Mouse (Mus musculus) cerebellum, adult 2 months (tissue): ENCODE results near the gene Syne1. TPM values are rescaled to one million over a fixed set of nuclear protein-coding genes. Genes with fewer than 3 reads are reported as not detected.

Experiments used
- DNase-seq, 2 experiments: peaks; one replicate each; pipeline ENCODE4 v3.0.0; 2021
- H3K27ac ChIP-seq: fragments of 200-500 bp; 2 replicates; pipeline ENCODE4 v1.5.1; 2012; ENCODE audit warnings: low read length, control low read depth, inconsistent platforms; ENCODE audit not compliant: insufficient read depth
- H3K27me3 ChIP-seq: fragments of 200-500 bp; 2 replicates; pipeline ENCODE4 v1.6.1; 2012; ENCODE audit warnings: inconsistent platforms, mild to moderate bottlenecking, low read length, moderate library complexity; ENCODE audit not compliant: control insufficient read depth, insufficient read depth
- H3K4me1 ChIP-seq: fragments of 200-500 bp; 2 replicates; pipeline ENCODE4 v1.6.1; 2011; ENCODE audit warnings: low read length; ENCODE audit not compliant: control insufficient read depth, insufficient read depth
- H3K4me3 ChIP-seq: fragments of 200-500 bp; replicated peaks from 2 replicates; pipeline ENCODE3; 2011; ENCODE audit warnings: mild to moderate bottlenecking, low read depth, low read length, control low read depth; ENCODE audit not compliant: insufficient read depth
- CTCF ChIP-seq: fragments of 200-500 bp; IDR thresholded peaks from 2 replicates; pipeline ENCODE4 v1.5.1; 2011; ENCODE audit warnings: low read depth, mild to moderate bottlenecking, control low read depth, low read length, moderate library complexity, borderline replicate concordance; ENCODE audit not compliant: insufficient read depth
- POLR2A ChIP-seq: fragments of 200-500 bp; IDR thresholded peaks from 2 replicates; pipeline ENCODE4 v1.6.1; 2011; ENCODE audit warnings: low read length, control low read depth, borderline replicate concordance; ENCODE audit not compliant: insufficient read depth
- WGBS: fragments of 180-500 bp; shearing (Covaris S2); methylation state at CpG from one replicate; pipeline ENCODE4 v1.1.7; 2018; 5-methylcytosine and 5-hydroxymethylcytosine counted together
- polyA plus RNA-seq: library from polyadenylated mRNA; depleted of rRNA; stranded (reverse); fragments of >200 nt; gene quantifications from 2 replicates; pipeline ENCODE4 v1.2.3, GENCODE M21; 2012

Syne1 gene
- polyA plus RNA-seq, 1 experiment = 295 TPM

DNA sequence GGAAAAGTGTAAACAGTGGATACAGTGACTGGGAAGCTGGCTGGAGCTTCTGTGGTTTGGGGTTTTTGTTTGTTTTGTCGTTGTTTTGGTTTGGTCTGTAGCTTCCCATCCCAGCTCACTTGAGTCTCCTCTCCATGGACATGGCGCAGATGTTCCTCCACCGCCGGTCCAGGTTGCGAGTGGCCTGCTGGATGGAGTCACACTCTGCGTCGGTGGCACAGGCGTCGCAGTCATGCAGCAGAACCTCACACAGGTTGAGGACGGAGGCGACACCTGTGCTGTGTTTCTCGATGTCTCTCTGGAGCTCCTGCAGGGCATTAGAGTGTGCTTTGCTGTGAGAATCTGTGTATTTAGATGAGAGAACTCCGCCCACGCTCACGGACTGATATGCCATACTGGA is 493.6 kb downstream of the Syne1 start:
- no peak for TF ChIP-seq CTCF
- TF ChIP-seq POLR2A = no peak
- DNase-seq = no peak
- Histone ChIP-seq H3K27ac (no peak overlapping the region), H3K27me3 (no peaks in the 10 kb centered on the region), H3K4me1 (no peaks in the 10 kb centered on the region; the same call in 1 of the 2 replicates), H3K4me3 (no peak overlapping the region)
- 89% methylated on average over 15 of the region's 15 CpGs for WGBS

DNA sequence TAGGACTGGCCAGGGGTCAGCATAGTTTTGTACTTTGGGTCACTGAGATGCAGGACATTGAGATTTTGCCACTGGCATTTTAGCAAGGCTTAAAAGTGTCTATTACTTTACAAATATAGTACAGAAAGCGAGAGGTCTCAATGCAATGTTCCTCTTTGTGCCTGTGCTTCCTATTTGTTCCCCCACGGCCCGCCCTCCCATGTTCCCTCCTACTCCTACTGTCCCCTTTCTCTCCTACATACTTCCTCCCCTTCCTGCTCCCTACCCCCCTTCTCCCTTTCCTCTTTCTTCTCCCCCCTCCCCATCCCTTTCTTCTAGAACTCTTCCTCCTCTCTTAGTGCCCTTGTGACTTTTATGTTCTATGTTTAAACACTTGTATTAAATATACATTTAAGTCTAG is 494.3 kb downstream of the Syne1 start:
- TF ChIP-seq CTCF = no peak
- TF ChIP-seq POLR2A = no peak
- 47% methylated on average over 3 of the region's 3 CpGs for WGBS

DNA sequence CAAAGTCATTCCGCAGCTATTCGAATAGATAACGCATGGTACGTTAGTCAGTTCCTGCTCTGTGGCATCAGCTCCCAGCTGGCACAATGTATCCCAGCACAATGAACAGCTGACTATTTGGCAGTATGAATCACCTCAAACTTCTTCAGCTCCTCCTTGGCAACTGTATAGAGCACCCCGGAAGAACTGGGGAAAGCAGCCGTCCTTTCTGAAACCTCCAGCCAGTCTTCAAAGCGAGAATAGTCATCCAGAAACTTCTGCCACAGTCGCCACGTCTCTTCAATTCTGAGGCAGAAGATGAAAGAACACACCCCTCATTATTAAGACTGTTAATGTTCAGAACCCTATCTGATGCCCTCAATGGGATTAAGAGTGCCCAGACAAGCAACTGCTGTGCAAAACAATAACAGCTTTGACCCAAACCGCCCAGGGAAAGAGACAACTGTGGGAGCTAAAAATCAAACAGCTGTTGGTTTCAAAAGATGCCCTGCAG is 495.0 kb downstream of the Syne1 start:
- Histone ChIP-seq H3K27ac (no peak overlapping the region), H3K4me3 (no peak overlapping the region), H3K4me1 (no peaks in the 10 kb centered on the region; the same call in 1 of the 2 replicates), H3K27me3 (no peaks in the 10 kb centered on the region)
- WGBS = 23% methylated on average over 10 of the region's 10 CpGs
- no peak for DNase-seq
- TF ChIP-seq POLR2A = no peak
- no peak for TF ChIP-seq CTCF

More for the DNA sequence above, 494.3 kb downstream of the Syne1 start:
- no peak for DNase-seq
- Histone ChIP-seq H3K27ac (no peak overlapping the region), H3K27me3 (no peaks in the 10 kb centered on the region), H3K4me1 (no peaks in the 10 kb centered on the region; the same call in 1 of the 2 replicates), H3K4me3 (no peak overlapping the region)

DNA sequence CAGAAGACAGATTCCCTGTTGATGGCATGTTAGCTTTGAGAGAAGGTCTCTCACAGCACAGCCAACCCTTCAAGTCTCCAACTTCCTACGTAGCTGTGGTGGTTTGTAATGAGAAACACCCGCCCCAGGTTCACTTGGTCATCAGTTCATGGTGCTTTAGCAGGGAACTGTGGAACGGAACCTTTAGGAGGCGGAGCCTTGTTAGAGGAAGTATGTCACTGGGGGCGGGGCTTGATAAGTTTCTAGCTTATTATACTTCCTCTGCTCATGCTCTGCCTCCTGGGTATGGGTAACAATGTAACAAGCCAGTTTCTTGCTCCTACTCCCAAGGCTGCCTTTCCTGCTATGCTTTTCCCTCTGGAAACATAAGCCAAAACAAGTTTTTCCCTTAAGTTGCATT is 505.6 kb downstream of the Syne1 start:
- TF ChIP-seq CTCF (no peak), POLR2A (no peak)
- no peak for DNase-seq
- 86% methylated on average over 5 of the region's 5 CpGs for WGBS
- Histone ChIP-seq H3K4me1 (no peaks in the 10 kb centered on the region), H3K27me3 (no peaks in the 10 kb centered on the region), H3K27ac (no peak overlapping the region), H3K4me3 (no peak overlapping the region)

DNA sequence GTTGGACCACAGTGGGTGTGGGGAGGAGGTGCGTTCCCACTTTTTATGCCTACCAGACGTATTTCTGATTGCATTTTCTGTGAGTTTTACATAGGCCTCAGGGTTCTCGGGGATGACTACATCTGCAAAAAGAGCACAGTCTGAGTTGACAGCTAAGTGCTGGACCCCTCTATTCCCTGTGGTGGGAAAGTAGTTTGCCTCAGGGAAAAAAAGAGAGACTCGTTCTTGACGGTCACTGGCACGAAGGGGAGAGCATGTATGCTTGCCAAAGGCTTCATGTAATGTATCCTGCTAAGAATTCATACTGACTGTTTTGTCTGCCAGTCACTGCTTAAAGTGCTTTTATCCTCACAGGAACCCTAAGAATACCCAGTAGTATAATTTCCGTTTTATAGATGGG is 506.1 kb downstream of the Syne1 start:
- 31% methylated on average over 7 of the region's 7 CpGs for whole genome bisulfite sequencing
- no peak overlapping the region for H3K4me3 ChIP-seq
- no peaks in the 10 kb centered on the region for H3K27me3 ChIP-seq
- TF ChIP-seq CTCF = no peak
- TF ChIP-seq POLR2A = no peak
- no peaks in the 10 kb centered on the region for H3K4me1 ChIP-seq
- no peak for DNase-seq
- no peak overlapping the region for H3K27ac ChIP-seq

DNA sequence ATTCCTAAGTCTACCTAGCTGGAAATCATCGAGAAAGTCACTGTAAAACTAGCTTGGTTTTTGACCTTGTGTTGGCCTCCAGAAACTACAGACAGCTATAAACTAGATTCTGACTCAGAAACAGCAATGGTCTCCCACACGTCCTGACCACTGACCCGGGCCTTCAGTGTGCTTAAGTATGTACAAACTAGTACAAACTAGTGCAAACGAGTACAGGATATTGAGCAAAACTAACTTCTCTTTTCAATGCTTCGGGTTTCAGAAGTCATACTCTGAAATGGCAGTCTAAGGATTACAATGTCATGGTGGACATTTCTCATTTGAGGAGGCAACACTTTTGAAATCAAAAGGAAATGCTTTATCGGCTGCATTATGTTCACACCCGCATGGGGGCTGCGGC is 506.8 kb downstream of the Syne1 start:
- 88% methylated on average over 8 of the region's 8 CpGs for WGBS
- TF ChIP-seq POLR2A (no peak), CTCF (no peak)
- Histone ChIP-seq H3K4me1 (no peaks in the 10 kb centered on the region), H3K27ac (no peak overlapping the region), H3K27me3 (no peaks in the 10 kb centered on the region), H3K4me3 (no peak overlapping the region)
- DNase-seq = no peak

DNA sequence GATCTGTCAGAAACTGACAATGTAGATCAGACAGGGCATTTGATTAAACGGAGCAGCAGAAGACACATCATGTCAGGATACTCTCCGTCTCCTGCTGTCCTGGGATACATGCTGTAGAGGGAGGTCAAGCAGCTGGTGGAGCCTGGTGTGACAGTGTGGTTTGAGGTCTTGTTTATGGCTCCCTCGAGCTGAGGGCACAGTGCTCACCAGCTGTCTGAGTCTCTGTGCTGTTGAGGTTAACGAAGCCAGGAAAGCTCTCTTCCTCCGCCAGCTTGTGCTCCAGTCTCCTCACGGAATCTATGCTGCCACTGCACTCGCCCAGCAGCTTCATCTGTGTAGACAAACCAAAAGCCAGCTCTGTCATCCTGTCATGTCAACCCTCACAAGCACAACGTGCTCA is 510.0 kb downstream of the Syne1 start:
- WGBS = 35% methylated on average over 8 of the region's 8 CpGs
- no peak for DNase-seq
- no peak for TF ChIP-seq CTCF
- no peak for TF ChIP-seq POLR2A

DNA sequence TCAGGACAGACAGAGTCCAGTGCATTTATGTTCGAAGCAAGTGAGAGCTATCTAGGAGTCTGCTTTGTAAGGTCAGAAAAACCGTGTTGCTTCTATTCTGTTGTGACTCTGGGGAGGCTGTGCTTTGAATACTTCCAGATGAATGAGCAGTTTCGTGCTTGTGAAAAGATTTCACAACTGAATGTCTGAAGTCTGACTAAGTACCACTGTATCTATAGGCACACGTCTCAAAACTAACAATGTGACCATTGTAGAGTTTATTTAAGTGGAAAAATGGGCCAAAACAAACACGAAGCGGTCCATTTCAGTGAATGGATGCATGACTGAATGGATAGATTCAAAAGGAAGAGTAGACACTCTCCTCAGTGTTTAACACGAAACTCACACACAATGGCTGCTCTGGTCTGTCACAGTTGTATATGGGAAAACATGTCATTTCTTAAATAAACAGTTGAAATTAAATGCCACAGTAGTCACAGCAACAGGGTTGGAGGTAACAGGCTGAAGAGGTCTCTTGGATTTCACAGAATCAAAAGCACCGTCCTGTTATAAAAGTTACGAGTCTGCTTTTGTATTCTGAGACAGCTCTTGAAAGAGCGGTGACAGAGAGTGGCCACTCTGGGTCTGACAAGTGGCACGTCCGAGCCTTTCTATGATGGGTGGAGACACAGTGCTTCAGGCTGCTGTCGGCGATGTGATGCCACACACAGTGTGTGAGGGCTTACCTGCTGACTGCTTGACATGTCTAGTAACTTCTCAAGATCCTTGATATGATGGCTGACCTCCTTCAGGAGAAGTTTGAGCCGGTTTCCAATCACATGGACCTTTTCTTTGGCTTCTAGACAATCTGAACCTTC is 518.9 kb downstream of the Syne1 start:
- Histone ChIP-seq H3K4me3 (no peak overlapping the region), H3K27me3 (no peaks in the 10 kb centered on the region), H3K27ac (no peak overlapping the region), H3K4me1 (no peaks in the 10 kb centered on the region; the same call in 1 of the 2 replicates)
- TF ChIP-seq CTCF (no peak), POLR2A (no peak)
- WGBS = 58% methylated on average over 15 of the region's 15 CpGs
- no peak for DNase-seq

More for the DNA sequence above, 510.0 kb downstream of the Syne1 start:
- Histone ChIP-seq H3K27ac (no peak overlapping the region), H3K4me3 (no peak overlapping the region), H3K27me3 (no peaks in the 10 kb centered on the region), H3K4me1 (no peaks in the 10 kb centered on the region; the same call in 1 of the 2 replicates)
